ENCODE assay signal across 9 mouse cellular contexts in genomic region chr2:91948792-91949241, GRCm38 (mm10). TPM values are rescaled to one million over a fixed set of nuclear protein-coding genes. Genes with fewer than 3 reads are reported as not detected.
DNase-seq lines count a peak whose midpoint lies in the region; ATAC-seq and TF ChIP-seq lines count a peak whose summit lies in the region.
"Had no signal": no experiment of that assay in that cellular context is flagged by ENCODE, and none has a peak within 500 bp of the region (broad histone marks: within the 10 kb centered on the region; RNA-seq: fewer than 3 reads in every experiment).

No protein-coding gene starts in this region.

- 57% methylated on average over 3 of the region's 3 CpGs for WGBS in heart, embryonic 11.5 days (ENCODE audit: insufficient replicate concordance)
- WGBS in spleen, adult 2 months = 14% methylated on average over 3 of the region's 3 CpGs
- 33% methylated on average over 3 of the region's 3 CpGs for WGBS in heart, postnatal 0 days
- 62% methylated on average over 3 of the region's 3 CpGs for WGBS in stomach, postnatal 0 days

- no peaks in the 10 kb centered on the region for H3K36me3 ChIP-seq in heart, embryonic 11.5 days (ENCODE audit: control insufficient read depth, insufficient read depth, low read length)
- peaks cover 7% of the 10 kb centered on the region; the same call in 1 of the 2 replicates for H3K36me3 ChIP-seq in spleen, adult 2 months (ENCODE audit: control insufficient read depth, insufficient read depth, low read length)
- peaks cover 14% of the 10 kb centered on the region; the same call in 1 of the 2 replicates for H3K36me3 ChIP-seq in heart, postnatal 0 days (replicated peaks; ENCODE audit: control insufficient read depth, insufficient read depth, low read length)
- no peaks in the 10 kb centered on the region for H3K36me3 ChIP-seq in stomach, postnatal 0 days (ENCODE audit: control insufficient read depth, insufficient read depth, low read length)
- H3K36me3 ChIP-seq: embryonic facial prominence, embryonic 13.5 days had no signal

- TF ChIP-seq CTCF in spleen, adult 2 months (IDR thresholded peaks at IDR 0.05; ENCODE audit: extremely low read depth, insufficient read depth, insufficient read length, insufficient replicate concordance) = no peak
- TF ChIP-seq CTCF in heart, postnatal 0 days (IDR thresholded peaks at IDR 0.05; ENCODE audit: low read depth) = no peak
- no peak for TF ChIP-seq CTCF in stomach, postnatal 0 days (IDR thresholded peaks at IDR 0.05; ENCODE audit: low read depth)

- H3K9ac ChIP-seq in heart, embryonic 11.5 days (ENCODE audit: low read depth, low read length) = peak overlapping the region; percentile 83
- H3K9ac ChIP-seq in heart, postnatal 0 days (replicated peaks; ENCODE audit: low read depth, low read length) = peak overlapping the region; percentile 77
- peak overlapping the region; percentile 58; the same call in 1 of the 2 replicates for H3K9ac ChIP-seq in stomach, postnatal 0 days (ENCODE audit: low read length)

- peak overlapping the region; percentile 97 for H3K27ac ChIP-seq in heart, embryonic 11.5 days (ENCODE audit: low read depth, low read length)
- H3K27ac ChIP-seq in spleen, adult 2 months (ENCODE audit: insufficient read depth, low read length) = 0 out of 2 replicates have a peak overlapping the region, but pooled peaks have one; percentile 4
- peak overlapping the region; percentile 99 for H3K27ac ChIP-seq in heart, postnatal 0 days (ENCODE audit: low read depth)
- H3K27ac ChIP-seq in stomach, postnatal 0 days (replicated peaks) = no peak overlapping the region; the same call in 1 of the 2 replicates

- intact Hi-C loops in heart, postnatal 14 days (cut with DNase I) = no loop called here

- peaks cover 71% of the 10 kb centered on the region for H3K4me1 ChIP-seq in heart, embryonic 11.5 days (ENCODE audit: control insufficient read depth, insufficient read depth, low read length)
- peaks cover 55% of the 10 kb centered on the region for H3K4me1 ChIP-seq in spleen, adult 2 months (ENCODE audit: control insufficient read depth, insufficient read depth, insufficient read length)
- H3K4me1 ChIP-seq in heart, postnatal 0 days (ENCODE audit: control insufficient read depth, insufficient read depth) = peaks cover 53% of the 10 kb centered on the region
- H3K4me1 ChIP-seq in stomach, postnatal 0 days (replicated peaks; ENCODE audit: control insufficient read depth, insufficient read depth) = peaks cover 20% of the 10 kb centered on the region

- no peaks in the 10 kb centered on the region for H3K27me3 ChIP-seq in heart, embryonic 11.5 days (ENCODE audit: control insufficient read depth, insufficient read depth, low read length)
- H3K27me3 ChIP-seq in spleen, adult 2 months (ENCODE audit: control insufficient read depth, insufficient read depth, low read length) = no peaks in the 10 kb centered on the region
- no peaks in the 10 kb centered on the region for H3K27me3 ChIP-seq in heart, postnatal 0 days (ENCODE audit: control insufficient read depth, insufficient read depth, low read length)
- H3K27me3 ChIP-seq in stomach, postnatal 0 days (ENCODE audit: control insufficient read depth, insufficient read depth, low read length) = no peaks in the 10 kb centered on the region
- H3K27me3 ChIP-seq: embryonic facial prominence, embryonic 13.5 days had no signal

- H3K4me3 ChIP-seq in heart, embryonic 11.5 days (ENCODE audit: low read depth, low read length) = peak overlapping the region; percentile 45; the same call in 1 of the 2 replicates
- H3K4me3 ChIP-seq in spleen, adult 2 months (ENCODE audit: extremely low read depth, insufficient read depth, insufficient read length) = no peak overlapping the region
- H3K4me3 ChIP-seq in heart, postnatal 0 days (ENCODE audit: low read depth, low read length) = peak overlapping the region; percentile 50
- no peak overlapping the region for H3K4me3 ChIP-seq in stomach, postnatal 0 days (ENCODE audit: low read depth, low read length)

- H3K4me2 ChIP-seq in heart, embryonic 11.5 days = peak overlapping the region; percentile 76
- H3K4me2 ChIP-seq in heart, postnatal 0 days (ENCODE audit: low read depth, low read length) = peak overlapping the region; percentile 76
- peak overlapping the region; percentile 55; the same call in 1 of the 2 replicates for H3K4me2 ChIP-seq in stomach, postnatal 0 days (replicated peaks; ENCODE audit: low read depth)

- H3K9me3 ChIP-seq in heart, embryonic 11.5 days (replicated peaks; ENCODE audit: control insufficient read depth, low read length) = no peaks in the 10 kb centered on the region
- H3K9me3 ChIP-seq in heart, postnatal 0 days (replicated peaks; ENCODE audit: control insufficient read depth, low read length) = no peaks in the 10 kb centered on the region
- no peaks in the 10 kb centered on the region for H3K9me3 ChIP-seq in stomach, postnatal 0 days (ENCODE audit: control insufficient read depth, low read length)
- H3K9me3 ChIP-seq: embryonic facial prominence, embryonic 13.5 days had no signal

- TF ChIP-seq POLR2A in spleen, adult 2 months (IDR thresholded peaks at IDR 0.05; ENCODE audit: low read depth, low read length) = no peak

- no peak for DNase-seq in heart, postnatal 14 days
- no peak for DNase-seq in spleen, adult 2 months (ENCODE audit: low read depth in 1 of 2, low spot score in 2 of 2)
- no peak for DNase-seq in spleen, postnatal 4 days (ENCODE audit: low spot score in 2 of 2)
- DNase-seq in heart, postnatal 0 days (ENCODE audit: low spot score) = no peak
- no peak for DNase-seq in stomach, postnatal 0 days (ENCODE audit: low spot score)
- DNase-seq in adrenal gland, adult 2 months = no peak
- no peak for DNase-seq in ovary, postnatal 36 days (ENCODE audit: low spot score)

- no peak for ATAC-seq in heart, embryonic 11.5 days (replicated peaks; ENCODE audit: insufficient number of reproducible peaks, low FRiP score, low TSS enrichment)
- ATAC-seq in heart, postnatal 0 days (ENCODE audit: insufficient read depth, low read depth) = no peak
- ATAC-seq in stomach, postnatal 0 days (ENCODE audit: low FRiP score, low TSS enrichment) = no peak

- TF ChIP-seq EP300 in heart, postnatal 0 days (IDR thresholded peaks at IDR 0.05; ENCODE audit: low read depth) = no peak
- TF ChIP-seq EP300 in stomach, postnatal 0 days (optimal IDR thresholded peaks at IDR 0.05) = no peak

RNA-seq across cellular contexts. Expression of gene Gm9821, which starts 3.3 kb away (rescaled TPM):
- 1.8 and 2.8 TPM in 2 replicates for polyA plus RNA-seq in heart, embryonic 11.5 days (2014; fragmentation: Nextera tagmentation; extraction: Ambion mirVana)
- not detected for total RNA-seq in heart, postnatal 14 days (2021)
- polyA plus RNA-seq in spleen, adult 2 months (2012; rRNA removed) = not detected in 2 replicates
- total RNA-seq in heart, postnatal 0 days (2014; rRNA removed; ENCODE audit: low replicate concordance) = not detected in 2 replicates
- 0.89 and 0.93 TPM in 2 replicates for polyA plus RNA-seq in heart, postnatal 0 days (2015; fragmentation: Nextera tagmentation; extraction: Ambion mirVana)
- polyA plus RNA-seq in stomach, postnatal 0 days (2015; fragmentation: Nextera tagmentation; extraction: Ambion mirVana) = 0.13 and 0.15 TPM in 2 replicates
- total RNA-seq in adrenal gland, adult 2 months (2021) = not detected
- polyA plus RNA-seq in adrenal gland, adult 2 months (2012; rRNA removed) = not detected in 2 replicates

RNA-seq across cellular contexts. Expression of gene Mdk, which starts 16.7 kb away (rescaled TPM):
- 842 and 965 TPM in 2 replicates for polyA plus RNA-seq in heart, embryonic 11.5 days (2014; fragmentation: Nextera tagmentation; extraction: Ambion mirVana)
- 10 to 100 TPM; 15.7 to 16.8 TPM for total RNA-seq in heart, postnatal 14 days (2021)
- 2.7 and 3.1 TPM in 2 replicates for polyA plus RNA-seq in spleen, adult 2 months (2012; rRNA removed)
- total RNA-seq in heart, postnatal 0 days (2014; rRNA removed; ENCODE audit: low replicate concordance) = 18.5 and 48.2 TPM in 2 replicates
- polyA plus RNA-seq in heart, postnatal 0 days (2015; fragmentation: Nextera tagmentation; extraction: Ambion mirVana) = 100 and 119 TPM in 2 replicates
- 157 and 170 TPM in 2 replicates for polyA plus RNA-seq in stomach, postnatal 0 days (2015; fragmentation: Nextera tagmentation; extraction: Ambion mirVana)
- 1 to 10 TPM; 6.0 to 8.0 TPM for total RNA-seq in adrenal gland, adult 2 months (2021)
- 1.3 and 2.1 TPM in 2 replicates for polyA plus RNA-seq in adrenal gland, adult 2 months (2012; rRNA removed)

RNA-seq across cellular contexts. Expression of gene Chrm4, which starts 21.8 kb away (rescaled TPM):
- not detected in 2 replicates for polyA plus RNA-seq in heart, embryonic 11.5 days (2014; fragmentation: Nextera tagmentation; extraction: Ambion mirVana)
- total RNA-seq in heart, postnatal 14 days (2021) = not detected
- polyA plus RNA-seq in spleen, adult 2 months (2012; rRNA removed) = 0.39 and 0.45 TPM in 2 replicates
- total RNA-seq in heart, postnatal 0 days (2014; rRNA removed; ENCODE audit: low replicate concordance) = 0.27 TPM in 1 of 2 replicates, not detected in the other
- not detected in 2 replicates for polyA plus RNA-seq in heart, postnatal 0 days (2015; fragmentation: Nextera tagmentation; extraction: Ambion mirVana)
- 0.08 and 0.16 TPM in 2 replicates for polyA plus RNA-seq in stomach, postnatal 0 days (2015; fragmentation: Nextera tagmentation; extraction: Ambion mirVana)
- total RNA-seq in adrenal gland, adult 2 months (2021) = 1 to 10 TPM; 2.1 to 3.1 TPM
- polyA plus RNA-seq in adrenal gland, adult 2 months (2012; rRNA removed) = 0.28 and 0.49 TPM in 2 replicates

RNA-seq across cellular contexts. Expression of gene Dgkz, which starts 26.8 kb away (rescaled TPM):
- 42.1 and 49.6 TPM in 2 replicates for polyA plus RNA-seq in heart, embryonic 11.5 days (2014; fragmentation: Nextera tagmentation; extraction: Ambion mirVana)
- total RNA-seq in heart, postnatal 14 days (2021) = 10 to 100 TPM; 62.3 to 63.1 TPM
- polyA plus RNA-seq in spleen, adult 2 months (2012; rRNA removed) = 279 and 335 TPM in 2 replicates
- total RNA-seq in heart, postnatal 0 days (2014; rRNA removed; ENCODE audit: low replicate concordance) = 77.0 and 77.9 TPM in 2 replicates
- polyA plus RNA-seq in heart, postnatal 0 days (2015; fragmentation: Nextera tagmentation; extraction: Ambion mirVana) = 24.0 and 26.2 TPM in 2 replicates
- 18.6 and 23.2 TPM in 2 replicates for polyA plus RNA-seq in stomach, postnatal 0 days (2015; fragmentation: Nextera tagmentation; extraction: Ambion mirVana)
- total RNA-seq in adrenal gland, adult 2 months (2021) = 10 to 100 TPM; 37.8 to 57.6 TPM
- 108 and 122 TPM in 2 replicates for polyA plus RNA-seq in adrenal gland, adult 2 months (2012; rRNA removed)

Comparison
In these comparisons a context has a peak if more than half of its experiments do, and no peak if none do; other contexts are left out.
1. H3K4me3 ChIP-seq: peak in heart, embryonic 11.5 days (single experiment) and heart, postnatal 0 days (single experiment); none in spleen, adult 2 months (single experiment) and stomach, postnatal 0 days (single experiment).
2. RNA of gene Mdk, which starts 16.7 kb away (polyA plus RNA-seq): 842 to 965 TPM in heart, embryonic 11.5 days, 157 to 170 TPM in stomach, postnatal 0 days and 100 to 119 TPM in heart, postnatal 0 days; 2.7 to 3.1 TPM in spleen, adult 2 months and 1.3 to 2.1 TPM in adrenal gland, adult 2 months; every median in the first group is over 10 times any median in the second.
3. Peak in every context shown above with its lines, with median percentiles within 50 percentile points of each other: H3K4me2 ChIP-seq and H3K9ac ChIP-seq.